Mouse (Mus musculus) ES-Bruce4 (cell line): ENCODE measurements around the gene Calca. TPM values are rescaled to one million over a fixed set of nuclear protein-coding genes. Genes with fewer than 3 reads are reported as not detected.
"Not testable (repeated sequence)": the region's sequence is repeated elsewhere in the genome, so short reads cannot be mapped to it uniquely, and the experiment has no call there.

Source experiments
- H3K27ac ChIP-seq: 2 replicates; pipeline ENCODE4 v1.5.1; 2012; ENCODE audit warnings: low read length, inconsistent platforms; ENCODE audit not compliant: insufficient read depth
- H3K27me3 ChIP-seq: 2 replicates; pipeline ENCODE4 v1.6.1; 2012; ENCODE audit warnings: mild to moderate bottlenecking, low read length, inconsistent platforms; ENCODE audit not compliant: control insufficient read depth, poor library complexity, insufficient read depth, severe bottlenecking
- H3K36me3 ChIP-seq: 2 replicates; pipeline ENCODE4 v1.6.1; 2012; ENCODE audit warnings: inconsistent platforms, mild to moderate bottlenecking, low read length, moderate library complexity; ENCODE audit not compliant: control insufficient read depth, poor library complexity, insufficient read depth, severe bottlenecking
- H3K4me1 ChIP-seq: one replicate; pipeline ENCODE4 v1.8.1; 2011; ENCODE audit warnings: low read length; ENCODE audit not compliant: control insufficient read depth, insufficient read depth
- H3K4me3 ChIP-seq: 2 replicates; pipeline ENCODE4 v1.5.1; 2011; ENCODE audit warnings: low read depth, mild to moderate bottlenecking, low read length
- H3K9ac ChIP-seq: 2 replicates; pipeline ENCODE4 v1.6.1; 2012; ENCODE audit warnings: low read depth, mild to moderate bottlenecking, inconsistent platforms; ENCODE audit not compliant: poor library complexity, severe bottlenecking
- H3K9me3 ChIP-seq: replicated peaks from 2 replicates; pipeline ENCODE4 v1.6.1; 2012; ENCODE audit warnings: mild to moderate bottlenecking, low read length, inconsistent platforms; ENCODE audit not compliant: control insufficient read depth, poor library complexity, insufficient read depth, severe bottlenecking
- CTCF ChIP-seq: IDR thresholded peaks from one replicate; pipeline ENCODE4 v1.8.1; 2011; ENCODE audit warnings: low read depth, low read length
- EP300 ChIP-seq: IDR thresholded peaks from 2 replicates; pipeline ENCODE4 v1.6.1; 2011; ENCODE audit warnings: low read depth, low read length; ENCODE audit not compliant: insufficient read depth
- POLR2A ChIP-seq: IDR thresholded peaks from one replicate; pipeline ENCODE4 v1.8.1; 2011; ENCODE audit warnings: low read length; ENCODE audit not compliant: insufficient read depth
- polyA plus RNA-seq: library from polyadenylated mRNA; stranded (reverse); fragments of >200 nt; gene quantifications from 2 replicates; pipeline ENCODE4 v1.2.4, GENCODE M21; 2011; ENCODE audit warnings: low read depth; ENCODE audit not compliant: missing spikeins, insufficient read depth, insufficient read length

Calca gene
- polyA plus RNA-seq, 1 experiment: 10.0 TPM

DNA sequence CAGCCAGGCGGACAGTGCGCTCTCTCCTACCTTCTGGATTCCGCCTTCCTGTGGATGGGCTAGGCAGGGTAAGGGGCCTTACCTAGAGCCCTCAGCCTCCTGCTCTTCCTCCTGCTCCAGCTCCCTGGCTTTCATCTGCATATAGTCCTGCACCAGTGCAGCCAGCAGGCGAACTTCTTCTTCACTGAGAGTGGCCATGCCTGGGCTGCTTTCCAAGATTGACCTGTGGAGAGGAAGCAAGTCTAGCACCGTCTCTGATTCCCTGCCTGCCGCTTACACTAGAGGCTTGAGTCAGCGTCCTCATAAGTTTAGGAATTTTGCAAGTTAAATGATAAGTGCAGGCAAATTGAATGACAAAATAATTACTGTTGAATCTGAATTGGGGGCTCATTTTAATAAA is 1.8 kb downstream of the Calca start:
- no peak overlapping the region for H3K9ac ChIP-seq
- TF ChIP-seq CTCF (no peak), POLR2A (no peak), EP300 (no peak)
- H3K27me3 ChIP-seq: no peaks in the 10 kb centered on the region
- H3K27ac ChIP-seq: no peak overlapping the region
- no peaks in the 10 kb centered on the region for H3K9me3 ChIP-seq
- no peaks in the 10 kb centered on the region for H3K36me3 ChIP-seq
- peaks cover 6% of the 10 kb centered on the region for H3K4me1 ChIP-seq
- no peak overlapping the region for H3K4me3 ChIP-seq

DNA sequence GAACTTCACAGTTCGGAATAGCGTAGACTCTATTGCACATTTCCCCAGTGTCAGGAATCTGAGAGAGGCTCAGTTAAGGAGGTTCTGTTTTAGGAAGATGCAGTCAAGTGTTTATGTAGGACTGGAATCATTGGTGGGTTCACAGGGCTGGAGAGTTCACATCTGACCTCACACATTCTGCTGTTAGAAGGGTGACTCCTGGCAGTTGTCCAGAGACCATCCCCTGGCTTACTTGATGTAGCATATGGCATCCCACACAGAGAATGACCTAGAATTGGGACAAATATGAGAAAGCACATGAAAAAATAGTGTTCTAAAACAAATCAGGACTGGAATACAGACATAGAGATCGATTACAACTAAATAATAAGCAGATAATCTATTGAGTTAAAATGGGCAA is 10.2 kb downstream of the Calca start:
- H3K27ac ChIP-seq: no peak overlapping the region
- H3K9ac ChIP-seq: no peak overlapping the region
- no peaks in the 10 kb centered on the region for H3K27me3 ChIP-seq
- H3K4me1 ChIP-seq: no peaks in the 10 kb centered on the region
- H3K36me3 ChIP-seq: no peaks in the 10 kb centered on the region; the same call in 1 of the 2 replicates
- no peak overlapping the region for H3K4me3 ChIP-seq
- H3K9me3 ChIP-seq: no peaks in the 10 kb centered on the region
- no peak for TF ChIP-seq EP300
- TF ChIP-seq POLR2A: no peak
- TF ChIP-seq CTCF: no peak

DNA sequence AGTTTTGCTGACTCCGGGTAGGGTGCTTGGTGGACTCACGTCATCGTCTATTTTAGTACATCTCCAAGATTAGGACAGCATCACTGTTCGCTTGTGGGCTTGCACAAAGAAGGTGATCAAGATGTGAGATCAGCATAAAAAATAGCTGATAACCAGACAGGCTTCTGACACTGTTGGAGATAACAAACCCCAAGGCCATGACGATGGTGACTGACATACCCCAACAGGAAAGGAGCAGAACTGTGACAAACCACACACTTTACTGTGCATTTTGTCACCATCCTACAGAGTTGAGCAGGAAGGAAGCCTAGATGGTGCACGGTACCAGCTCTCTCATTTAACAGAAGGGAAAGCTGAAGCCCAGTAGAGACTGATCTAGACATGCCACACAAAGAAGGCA is 19.4 kb downstream of the Calca start:
- Histone ChIP-seq H3K9ac (no peak overlapping the region), H3K27me3 (no peaks in the 10 kb centered on the region), H3K4me1 (no peaks in the 10 kb centered on the region), H3K9me3 (no peaks in the 10 kb centered on the region), H3K4me3 (no peak overlapping the region), H3K27ac (no peak overlapping the region), H3K36me3 (no peaks in the 10 kb centered on the region)
- TF ChIP-seq POLR2A: no peak
- TF ChIP-seq CTCF: no peak
- TF ChIP-seq EP300: no peak

DNA sequence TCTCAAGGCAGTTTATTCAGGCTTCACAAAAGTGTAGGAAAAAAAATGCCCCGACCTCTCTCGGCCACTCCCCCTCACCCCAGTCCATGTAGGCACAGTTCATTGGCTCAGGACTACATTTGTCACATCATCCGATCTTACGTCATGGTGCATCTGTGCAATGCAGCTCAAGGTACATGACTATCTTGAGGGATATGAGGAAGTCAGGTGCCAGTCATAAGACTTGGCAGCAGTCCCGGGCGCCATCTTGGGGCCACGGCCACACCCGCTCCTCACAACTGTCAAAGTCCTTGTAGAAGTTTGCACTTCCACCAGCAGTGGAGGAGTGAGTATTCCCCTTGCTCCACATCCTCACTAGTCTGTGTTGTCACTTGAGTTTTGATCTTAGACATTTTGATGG is 41.8 kb downstream of the Calca start:
- not testable (repeated sequence) for H3K4me3 ChIP-seq, H3K9me3 ChIP-seq, H3K27ac ChIP-seq, H3K36me3 ChIP-seq, H3K4me1 ChIP-seq, H3K9ac ChIP-seq, H3K27me3 ChIP-seq

DNA sequence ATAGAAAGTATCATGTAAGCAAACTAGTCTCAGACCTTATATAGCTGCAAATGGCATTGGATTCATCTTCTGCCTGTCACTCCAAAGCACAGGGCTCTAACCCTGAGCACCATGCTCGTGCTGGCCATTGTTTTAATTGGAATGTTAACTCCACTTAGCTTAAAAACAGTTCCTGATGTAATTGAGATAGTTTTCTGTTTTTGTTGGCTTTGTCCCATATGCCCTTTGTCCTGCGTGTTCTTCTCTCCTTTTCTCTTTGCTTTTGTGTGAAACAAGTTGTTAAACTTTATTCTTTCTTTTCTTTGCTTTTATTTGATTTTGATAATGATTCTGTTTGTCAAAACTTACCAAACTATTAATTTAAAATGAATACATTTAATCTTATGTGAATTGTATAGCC is 53.7 kb downstream of the Calca start:
- no peak for TF ChIP-seq EP300
- TF ChIP-seq POLR2A: no peak
- TF ChIP-seq CTCF: no peak
- no peaks in the 10 kb centered on the region for H3K36me3 ChIP-seq
- H3K9ac ChIP-seq: no peak overlapping the region
- H3K27me3 ChIP-seq: no peaks in the 10 kb centered on the region
- no peak overlapping the region for H3K27ac ChIP-seq
- no peak overlapping the region for H3K4me3 ChIP-seq
- no peaks in the 10 kb centered on the region for H3K4me1 ChIP-seq
- H3K9me3 ChIP-seq: no peaks in the 10 kb centered on the region

Other genes with a start within 250 kb of the Calca start
- gene Pde3b, start 221.1 kb downstream of the Calca start, polyA plus RNA-seq: 10.3 and 15.7 TPM in 2 replicates
- 0.46 and 1.0 TPM in 2 replicates for gene Cyp2r1, start 73.4 kb downstream of the Calca start, polyA plus RNA-seq
- not detected in 2 replicates for gene Calcb, start 82.3 kb upstream of the Calca start, polyA plus RNA-seq
- gene Insc, start 107.3 kb upstream of the Calca start, polyA plus RNA-seq: not detected in 2 replicates